18 mouse cellular contexts compared by ENCODE assay signal in genomic region chr3:132006912-132007311, GRCm38 (mm10).
"Had no signal": no experiment of that assay in that cellular context is flagged by ENCODE, and none has a peak within 500 bp of the region (broad histone marks: within the 10 kb centered on the region; RNA-seq: fewer than 3 reads in every experiment).

No protein-coding gene starts in this region.

- H3K4me2 ChIP-seq: limb, embryonic 12.5 days; limb, embryonic 15.5 days; liver, embryonic 12.5 days; liver, embryonic 15.5 days; lung, embryonic 15.5 days; neural tube, embryonic 12.5 days; neural tube, embryonic 15.5 days had no signal

- H3K27me3 ChIP-seq: limb, embryonic 12.5 days; limb, embryonic 15.5 days; liver, embryonic 12.5 days; liver, embryonic 15.5 days; lung, embryonic 15.5 days; megakaryocyte, embryonic 14.5 days; neural tube, embryonic 12.5 days; neural tube, embryonic 15.5 days had no signal

- H3K9ac ChIP-seq: limb, embryonic 12.5 days; limb, embryonic 15.5 days; liver, embryonic 12.5 days; liver, embryonic 15.5 days; lung, embryonic 15.5 days; neural tube, embryonic 12.5 days; neural tube, embryonic 15.5 days had no signal

- H3K4me1 ChIP-seq: limb, embryonic 12.5 days; limb, embryonic 15.5 days; liver, embryonic 12.5 days; liver, embryonic 15.5 days; lung, embryonic 15.5 days; megakaryocyte, embryonic 14.5 days; midbrain, embryonic 10.5 days; neural tube, embryonic 12.5 days; neural tube, embryonic 15.5 days had no signal

- H3K36me3 ChIP-seq: limb, embryonic 12.5 days; limb, embryonic 15.5 days; liver, embryonic 12.5 days; liver, embryonic 15.5 days; lung, embryonic 15.5 days; midbrain, embryonic 10.5 days; neural tube, embryonic 12.5 days; neural tube, embryonic 15.5 days had no signal

- H3K9me3 ChIP-seq: limb, embryonic 12.5 days; limb, embryonic 15.5 days; liver, embryonic 12.5 days; liver, embryonic 15.5 days; lung, embryonic 15.5 days; midbrain, embryonic 10.5 days; neural tube, embryonic 12.5 days; neural tube, embryonic 15.5 days had no signal

- DNase-seq: left cerebral cortex, postnatal 4 days; lung, adult 18-20 months; lung, postnatal 36 days; midbrain, embryonic 14.5 days; right cerebral cortex, postnatal 4 days; thymus, adult 2 months; thymus, postnatal 14 days; thymus, postnatal 4 days had no signal

- H3K27ac ChIP-seq: limb, embryonic 12.5 days; limb, embryonic 15.5 days; liver, embryonic 12.5 days; liver, embryonic 15.5 days; lung, embryonic 15.5 days; midbrain, embryonic 10.5 days; neural tube, embryonic 12.5 days; neural tube, embryonic 15.5 days; stomach, postnatal 0 days had no signal

- ATAC-seq: liver, embryonic 12.5 days had no signal

- H3K4me3 ChIP-seq: limb, embryonic 12.5 days; limb, embryonic 15.5 days; liver, embryonic 12.5 days; liver, embryonic 15.5 days; lung, embryonic 15.5 days; megakaryocyte, embryonic 14.5 days; midbrain, embryonic 10.5 days; neural tube, embryonic 12.5 days; neural tube, embryonic 15.5 days had no signal
